Mouse (Mus musculus) spleen, adult 2 months (tissue): ENCODE data around the gene Spata5.

Experiments used
- CTCF ChIP-seq: fragments of 200-500 bp; IDR thresholded peaks from 2 replicates; pipeline ENCODE4 v1.5.1; 2011; ENCODE audit warnings: mild to moderate bottlenecking, inconsistent platforms; ENCODE audit not compliant: insufficient read depth, insufficient read length, insufficient replicate concordance; ENCODE audit errors: extremely low read depth
- POLR2A ChIP-seq: fragments of 200-500 bp; IDR thresholded peaks from 2 replicates; pipeline ENCODE4 v1.6.1; 2011; ENCODE audit warnings: low read depth, low read length, inconsistent platforms

DNA sequence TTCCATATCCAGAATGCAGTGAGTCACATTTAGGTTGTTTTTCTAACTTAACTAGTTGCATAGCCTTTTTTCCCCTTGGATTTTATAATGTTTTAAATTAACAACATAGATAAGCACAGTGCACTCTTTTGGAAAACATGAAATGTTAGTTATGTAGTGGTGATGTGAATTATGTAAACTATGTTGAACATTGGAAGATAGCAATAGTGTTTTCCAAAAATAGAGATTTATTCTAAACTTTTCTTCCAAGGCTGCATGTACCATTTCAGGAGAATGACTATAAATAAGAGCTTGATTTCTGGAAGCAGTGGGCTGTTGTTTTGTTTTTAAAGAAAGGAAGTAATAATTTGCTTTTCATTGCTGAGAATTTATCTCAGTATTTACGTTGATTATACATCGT, 23.7 kb downstream of the Spata5 start:
- no peak for TF ChIP-seq CTCF
- no peak for TF ChIP-seq POLR2A
